Mouse (Mus musculus): ENCODE measurements around the gene Ppp2r5e. TPM values are rescaled to one million over a fixed set of nuclear protein-coding genes. Genes with fewer than 3 reads are reported as not detected.
"Not testable (repeated sequence)": the region's sequence is repeated elsewhere in the genome, so short reads cannot be mapped to it uniquely, and the experiment has no call there.

The Ppp2r5e gene
- polyA plus RNA-seq, 1 experiment = 27.6 TPM

- TF ChIP-seq CTCF (IDR thresholded peaks at IDR 0.05; ENCODE audit: low read depth, low read length) = no peak
- no peak for TF ChIP-seq POLR2A (IDR thresholded peaks at IDR 0.05; ENCODE audit: borderline replicate concordance, low read depth, low read length)
- Histone ChIP-seq H3K27ac (ENCODE audit: insufficient read depth, low read depth, low read length) (no peak overlapping the region), H3K4me1 (ENCODE audit: control insufficient read depth, insufficient read depth, low read length) (peaks cover 6% of the 10 kb centered on the region), H3K4me3 (ENCODE audit: insufficient read depth, low read length) (no peak overlapping the region)
These were observed 90.9 kb downstream of the Ppp2r5e start for GRCm38 (mm10) chr12:75504991-75505650.

GRCm38 (mm10) chr12:75502664-75503063, 93.4 kb downstream of the Ppp2r5e start:
- TF ChIP-seq POLR2A (IDR thresholded peaks at IDR 0.05; ENCODE audit: borderline replicate concordance, low read depth, low read length) (no peak), CTCF (IDR thresholded peaks at IDR 0.05; ENCODE audit: low read depth, low read length) (no peak)
- H3K27ac ChIP-seq (ENCODE audit: insufficient read depth, low read depth, low read length) = no peak overlapping the region
- peaks cover 9% of the 10 kb centered on the region for H3K4me1 ChIP-seq (ENCODE audit: control insufficient read depth, insufficient read depth, low read length)
- H3K4me3 ChIP-seq (ENCODE audit: insufficient read depth, low read length) = no peak overlapping the region

GRCm38 (mm10) chr12:75497698-75498097, 98.3 kb downstream of the Ppp2r5e start:
- Histone ChIP-seq H3K27ac (ENCODE audit: insufficient read depth, low read depth, low read length) (no peak overlapping the region), H3K4me3 (ENCODE audit: insufficient read depth, low read length) (no peak overlapping the region), H3K4me1 (ENCODE audit: control insufficient read depth, insufficient read depth, low read length) (peaks cover 13% of the 10 kb centered on the region)
- no peak for TF ChIP-seq CTCF (IDR thresholded peaks at IDR 0.05; ENCODE audit: low read depth, low read length)
- TF ChIP-seq POLR2A (IDR thresholded peaks at IDR 0.05; ENCODE audit: borderline replicate concordance, low read depth, low read length) = no peak

- H3K4me1 ChIP-seq (ENCODE audit: control insufficient read depth, insufficient read depth, low read length) = peaks cover 13% of the 10 kb centered on the region
- no peak for TF ChIP-seq CTCF (IDR thresholded peaks at IDR 0.05; ENCODE audit: low read depth, low read length)
- no peak for TF ChIP-seq POLR2A (IDR thresholded peaks at IDR 0.05; ENCODE audit: borderline replicate concordance, low read depth, low read length)
- H3K27ac ChIP-seq (ENCODE audit: insufficient read depth, low read depth, low read length) = no peak overlapping the region
- H3K4me3 ChIP-seq (ENCODE audit: insufficient read depth, low read length) = no peak overlapping the region
These were observed 100.4 kb downstream of the Ppp2r5e start for GRCm38 (mm10) chr12:75495636-75496035.

GRCm38 (mm10) chr12:75494643-75495042, 101.4 kb downstream of the Ppp2r5e start:
- Histone ChIP-seq H3K27ac (ENCODE audit: insufficient read depth, low read depth, low read length) (no peak overlapping the region), H3K4me3 (ENCODE audit: insufficient read depth, low read length) (no peak overlapping the region), H3K4me1 (ENCODE audit: control insufficient read depth, insufficient read depth, low read length) (peaks cover 13% of the 10 kb centered on the region)
- no peak for TF ChIP-seq POLR2A (IDR thresholded peaks at IDR 0.05; ENCODE audit: borderline replicate concordance, low read depth, low read length)
- no peak for TF ChIP-seq CTCF (IDR thresholded peaks at IDR 0.05; ENCODE audit: low read depth, low read length)

GRCm38 (mm10) chr12:75492549-75493327, 103.3 kb downstream of the Ppp2r5e start:
- TF ChIP-seq CTCF (IDR thresholded peaks at IDR 0.05; ENCODE audit: low read depth, low read length) = no peak
- no peak for TF ChIP-seq POLR2A (IDR thresholded peaks at IDR 0.05; ENCODE audit: borderline replicate concordance, low read depth, low read length)
- peaks cover 11% of the 10 kb centered on the region for H3K4me1 ChIP-seq (ENCODE audit: control insufficient read depth, insufficient read depth, low read length)
- no peak overlapping the region for H3K4me3 ChIP-seq (ENCODE audit: insufficient read depth, low read length)
- H3K27ac ChIP-seq (ENCODE audit: insufficient read depth, low read depth, low read length) = no peak overlapping the region

- H3K4me3 ChIP-seq (ENCODE audit: insufficient read depth, low read length); H3K4me1 ChIP-seq (ENCODE audit: control insufficient read depth, insufficient read depth, low read length); H3K27ac ChIP-seq (ENCODE audit: insufficient read depth, low read depth, low read length): not testable (repeated sequence)
These were observed 103.9 kb downstream of the Ppp2r5e start for GRCm38 (mm10) chr12:75492148-75492547.

GRCm38 (mm10) chr12:75487500-75487899, 108.5 kb downstream of the Ppp2r5e start:
- no peak overlapping the region for H3K27ac ChIP-seq (ENCODE audit: insufficient read depth, low read depth, low read length)
- no peak overlapping the region for H3K4me3 ChIP-seq (ENCODE audit: insufficient read depth, low read length)
- H3K4me1 ChIP-seq (ENCODE audit: control insufficient read depth, insufficient read depth, low read length) = no peaks in the 10 kb centered on the region
- TF ChIP-seq CTCF (IDR thresholded peaks at IDR 0.05; ENCODE audit: low read depth, low read length) = no peak
- TF ChIP-seq POLR2A (IDR thresholded peaks at IDR 0.05; ENCODE audit: borderline replicate concordance, low read depth, low read length) = no peak

GRCm38 (mm10) chr12:75486568-75487286, 109.3 kb downstream of the Ppp2r5e start:
- H3K4me1 ChIP-seq (ENCODE audit: control insufficient read depth, insufficient read depth, low read length) = no peaks in the 10 kb centered on the region
- no peak overlapping the region for H3K4me3 ChIP-seq (ENCODE audit: insufficient read depth, low read length)
- H3K27ac ChIP-seq (ENCODE audit: insufficient read depth, low read depth, low read length) = no peak overlapping the region
- TF ChIP-seq CTCF (IDR thresholded peaks at IDR 0.05; ENCODE audit: low read depth, low read length) (no peak), POLR2A (IDR thresholded peaks at IDR 0.05; ENCODE audit: borderline replicate concordance, low read depth, low read length) (no peak)

GRCm38 (mm10) chr12:75482781-75483180, 113.3 kb downstream of the Ppp2r5e start:
- TF ChIP-seq POLR2A (IDR thresholded peaks at IDR 0.05; ENCODE audit: borderline replicate concordance, low read depth, low read length) = no peak
- TF ChIP-seq CTCF (IDR thresholded peaks at IDR 0.05; ENCODE audit: low read depth, low read length) = no peak
- H3K27ac ChIP-seq (ENCODE audit: insufficient read depth, low read depth, low read length) = no peak overlapping the region
- no peak overlapping the region for H3K4me3 ChIP-seq (ENCODE audit: insufficient read depth, low read length)
- H3K4me1 ChIP-seq (ENCODE audit: control insufficient read depth, insufficient read depth, low read length) = no peaks in the 10 kb centered on the region
